Mouse (Mus musculus) erythroblast, embryonic 14.5 days (primary cell): Measurements from ENCODE around the gene Cdyl2.

ENCODE experiments used
- GATA1 ChIP-seq: IDR thresholded peaks from 2 replicates; pipeline ENCODE4 v1.6.1; 2012; ENCODE audit warnings: low read length, inconsistent platforms, mixed read lengths
- TAL1 ChIP-seq: IDR thresholded peaks from 3 replicates; pipeline ENCODE4 v1.6.1; 2012; ENCODE audit warnings: low read length, inconsistent platforms, mixed read lengths

DNA sequence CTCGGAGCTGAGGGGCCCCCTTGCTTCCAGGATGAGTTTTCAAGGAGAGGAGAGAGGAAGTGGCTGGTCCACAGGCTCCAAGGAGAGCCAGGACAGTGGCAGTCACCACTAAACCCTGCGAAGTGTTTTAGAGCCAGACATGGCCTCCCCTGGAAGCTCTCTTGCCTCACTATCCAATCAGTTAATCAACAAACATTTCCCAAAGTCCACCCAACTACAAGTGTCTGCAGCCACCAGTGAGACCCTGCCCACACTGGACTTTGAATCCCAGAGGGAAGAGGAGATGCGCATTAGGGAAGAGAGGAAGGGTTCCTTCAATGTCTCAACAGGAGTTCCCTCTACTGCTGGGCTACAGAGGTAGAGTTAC lies 840 bp upstream of the Cdyl2 start:
- TF ChIP-seq GATA1, result no peak
- no peak for TF ChIP-seq TAL1
